Mouse (Mus musculus) Muller cell, postnatal 12 days (primary cell): ENCODE results near the gene Ndufs8.

Experiments used
- DNase-seq: peaks from one replicate; pipeline ENCODE4 v3.0.0-alpha.2; 2015; ENCODE audit errors: inconsistent ontology term

Gene Ndufs8

GRCm38 (mm10) chr19:3905261-3905969, 7.2 kb downstream of the Ndufs8 start:
- DNase-seq, result peak; percentile 58

DNA sequence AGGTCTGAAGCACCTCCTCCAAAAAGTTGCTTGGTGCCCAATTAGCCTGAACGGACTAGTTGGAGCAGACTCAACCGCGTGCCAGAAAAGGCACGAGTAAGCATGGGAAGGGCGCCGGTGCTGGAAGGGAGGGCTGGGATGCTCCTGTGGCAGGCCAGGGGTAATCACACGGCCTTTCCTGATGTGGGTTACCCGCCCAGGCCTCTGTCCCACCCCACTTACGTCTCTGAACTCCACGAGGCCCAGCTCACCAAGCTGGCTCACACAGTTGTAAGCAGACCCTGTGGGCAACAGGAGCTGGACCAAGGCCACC, 8.3 kb downstream of the Ndufs8 start:
- no peak for DNase-seq

GRCm38 (mm10) chr19:3903648-3904362, 8.8 kb downstream of the Ndufs8 start:
- DNase-seq, result no peak

GRCm38 (mm10) chr19:3902966-3903365, 9.6 kb downstream of the Ndufs8 start:
- no peak for DNase-seq

GRCm38 (mm10) chr19:3899618-3900017, 13.0 kb downstream of the Ndufs8 start:
- no peak for DNase-seq

- no peak for DNase-seq
Measured at GRCm38 (mm10) chr19:3898952-3899351, 13.6 kb downstream of the Ndufs8 start.

- DNase-seq, result no peak
Measured at GRCm38 (mm10) chr19:3897557-3897956, 15.0 kb downstream of the Ndufs8 start.

DNA sequence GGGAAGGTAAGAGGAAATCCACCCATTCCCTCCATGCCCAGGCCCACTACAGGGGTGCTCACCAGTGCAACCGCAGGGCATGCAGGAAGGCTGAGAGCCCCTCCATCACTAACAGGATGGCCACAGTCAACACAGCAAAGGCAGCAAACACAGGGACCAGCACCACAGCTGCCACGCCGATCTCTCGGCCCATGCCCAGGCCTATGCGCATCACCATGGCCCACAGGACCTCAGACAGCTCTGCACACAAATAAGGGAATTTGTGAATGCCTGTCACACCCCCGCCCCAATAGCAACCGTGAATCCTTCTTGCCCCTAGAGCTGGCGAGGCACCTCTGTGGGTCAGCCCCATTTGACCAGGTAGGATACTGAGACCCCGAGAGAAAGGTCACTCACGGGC, 16.4 kb downstream of the Ndufs8 start:
- DNase-seq, result no peak

GRCm38 (mm10) chr19:3895171-3895631, 17.4 kb downstream of the Ndufs8 start:
- peak; percentile 61 for DNase-seq

DNA sequence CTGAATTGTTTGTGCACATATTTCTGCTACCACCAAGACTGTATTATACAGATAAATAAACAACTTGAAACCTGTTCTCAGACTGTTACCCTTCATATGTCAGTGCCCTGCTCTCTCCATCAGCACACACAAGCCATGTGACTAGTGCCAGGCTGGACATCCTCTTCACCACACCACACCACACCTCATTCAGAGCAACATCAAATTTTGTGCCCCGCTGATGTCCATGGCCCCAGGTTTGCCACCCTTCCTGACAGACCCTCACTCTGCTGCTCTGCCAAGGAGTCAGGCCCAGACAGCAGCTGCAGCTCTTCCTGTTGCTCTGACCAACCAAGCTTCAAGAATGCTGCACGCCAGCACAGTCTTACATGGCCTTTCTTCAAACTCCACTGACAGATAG, 18.3 kb downstream of the Ndufs8 start:
- DNase-seq, result no peak

DNA sequence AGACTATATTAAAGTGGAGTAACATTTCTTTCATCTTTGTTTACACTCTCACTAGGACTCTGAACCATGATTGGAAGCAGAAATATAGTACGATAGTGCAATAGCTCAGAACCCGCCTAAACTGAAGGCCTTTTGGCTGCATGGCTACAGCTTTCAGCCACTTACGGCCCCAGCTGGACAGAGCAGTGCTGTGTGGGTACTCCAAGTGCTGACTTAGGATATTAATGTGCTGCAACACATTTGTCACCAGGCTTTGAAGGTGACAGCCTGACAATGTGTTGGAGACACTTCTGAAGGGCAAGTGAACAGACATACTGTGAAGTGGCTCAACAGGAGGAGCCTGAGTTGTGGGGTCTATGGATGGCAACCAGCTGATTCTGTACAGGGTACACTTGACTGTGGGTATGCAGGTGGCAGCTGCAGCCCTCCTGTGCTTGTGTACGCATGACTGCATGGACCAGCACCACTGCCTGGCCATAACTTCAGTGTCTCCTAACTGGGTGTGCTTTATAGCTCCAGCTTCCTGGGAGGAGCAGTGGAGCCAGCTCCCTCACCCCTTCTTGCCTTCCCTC, 18.9 kb downstream of the Ndufs8 start:
- DNase-seq, result no peak

- no peak for DNase-seq
Measured at GRCm38 (mm10) chr19:3890181-3890580, 22.4 kb downstream of the Ndufs8 start.

DNA sequence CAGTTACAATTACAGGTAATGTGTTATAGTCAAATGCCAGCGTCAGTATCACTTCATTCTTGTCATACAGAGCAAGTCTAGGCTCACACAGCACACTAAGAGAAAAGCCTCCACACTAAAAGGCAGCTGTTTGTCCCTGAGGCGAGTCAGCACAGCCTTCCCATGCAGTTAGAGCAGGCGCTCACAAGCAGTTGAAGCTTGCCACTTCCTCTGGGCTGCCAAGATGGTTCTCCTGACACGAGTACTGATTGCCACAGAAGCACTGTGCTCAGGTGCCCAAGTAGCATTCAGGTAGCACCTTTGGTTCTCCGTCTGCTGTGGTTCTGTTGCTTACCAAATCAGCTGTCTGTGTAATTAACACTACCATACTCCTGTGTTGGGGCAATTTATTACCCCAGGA, 23.5 kb downstream of the Ndufs8 start:
- DNase-seq, result no peak

- DNase-seq, result no peak
Measured at GRCm38 (mm10) chr19:3884325-3884990, 28.1 kb downstream of the Ndufs8 start.

DNA sequence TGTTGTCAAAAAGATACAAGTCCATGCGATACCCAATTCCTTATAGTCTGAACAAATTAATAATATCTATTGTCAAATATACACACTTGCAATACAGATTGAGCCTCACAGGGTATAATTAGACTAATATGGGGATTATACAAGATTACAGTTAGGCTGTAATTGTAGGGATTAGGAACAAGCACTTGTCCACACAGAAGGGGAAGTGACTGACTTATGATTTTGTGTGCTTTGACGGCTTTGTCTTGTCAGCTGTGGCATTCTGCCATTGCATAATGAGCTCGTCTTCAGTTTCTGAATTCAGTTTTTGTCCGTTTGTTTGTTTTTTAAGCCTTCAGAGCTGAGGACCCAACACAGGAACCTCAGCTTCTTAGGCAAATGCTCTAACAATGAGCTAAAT, 30.4 kb downstream of the Ndufs8 start:
- no peak for DNase-seq

DNA sequence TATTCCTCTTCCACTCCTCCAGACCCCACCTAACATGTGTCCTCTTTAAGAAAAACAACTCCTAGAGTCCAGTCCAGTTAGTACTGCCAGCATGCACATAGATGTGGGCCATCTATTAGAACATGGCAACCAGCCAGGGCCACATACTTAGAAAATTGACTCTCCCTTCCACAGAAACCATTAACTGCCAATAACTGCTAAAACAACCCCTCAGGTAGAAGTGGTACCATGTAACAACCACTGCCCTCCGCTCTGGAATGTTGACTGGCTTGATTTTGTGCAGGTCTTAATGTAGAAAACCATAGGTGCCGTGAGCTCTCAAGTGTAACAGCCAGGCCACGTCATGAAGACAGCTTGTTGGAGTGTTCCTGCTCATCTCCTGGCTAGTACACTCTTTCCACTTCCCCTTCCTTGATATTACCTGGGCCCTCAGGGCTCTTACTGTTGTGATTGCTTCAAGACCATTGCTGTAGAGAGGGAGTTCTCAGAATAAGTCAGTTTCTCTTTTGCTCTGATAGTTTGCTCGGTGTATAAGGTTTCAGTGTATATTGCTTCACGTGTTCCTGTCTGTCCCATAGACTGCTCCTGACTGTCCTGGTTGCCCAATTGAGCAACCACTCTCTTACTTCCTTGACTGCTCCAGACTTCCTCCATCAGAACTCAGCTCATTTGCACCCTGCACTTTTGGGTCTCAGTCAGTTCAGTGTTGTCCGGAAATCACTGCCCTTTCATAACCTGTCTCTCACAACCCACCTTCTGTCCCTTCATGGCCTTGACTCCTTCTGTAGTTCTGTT, 32.3 kb downstream of the Ndufs8 start:
- no peak for DNase-seq

DNA sequence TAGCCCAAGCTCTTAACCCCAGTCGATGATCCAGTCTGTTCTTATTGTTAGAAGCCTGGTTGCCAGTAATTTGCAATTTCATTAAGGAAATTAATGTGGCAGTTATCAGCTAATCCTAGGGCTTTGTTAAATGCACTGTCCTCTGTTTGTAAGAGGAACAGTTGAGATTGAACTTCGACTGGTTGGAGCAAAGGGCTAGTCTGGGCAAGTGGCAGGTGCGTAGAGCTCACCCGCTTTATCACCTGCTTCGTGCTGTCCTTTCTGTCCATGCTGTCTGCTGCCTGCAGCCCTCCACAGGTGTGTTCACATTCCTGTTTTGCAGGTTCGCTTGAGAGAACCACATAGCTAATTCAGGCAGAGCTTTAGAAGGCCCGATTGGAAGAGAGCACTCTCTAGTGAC, 37.5 kb downstream of the Ndufs8 start:
- no peak for DNase-seq

DNA sequence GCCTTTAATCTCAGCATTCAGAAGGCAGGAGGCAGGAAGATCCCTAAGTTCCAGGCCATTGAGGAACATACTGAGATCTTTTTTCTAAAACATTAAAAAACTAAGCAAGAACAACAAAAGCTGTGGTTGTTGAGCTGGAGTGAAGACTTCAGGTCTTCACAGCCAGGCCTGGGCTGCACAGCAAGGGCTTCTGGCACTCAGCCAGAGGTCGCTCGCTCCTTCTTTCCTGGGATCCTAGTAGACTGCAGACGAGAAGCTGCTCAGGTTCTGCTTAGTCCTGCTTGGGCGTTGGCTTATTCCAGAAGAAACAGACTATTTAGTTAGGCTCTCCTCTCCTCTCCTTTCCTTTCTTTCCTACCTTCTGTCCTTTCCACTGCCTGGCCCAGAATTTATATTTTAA, 40.2 kb downstream of the Ndufs8 start:
- DNase-seq, result no peak

DNA sequence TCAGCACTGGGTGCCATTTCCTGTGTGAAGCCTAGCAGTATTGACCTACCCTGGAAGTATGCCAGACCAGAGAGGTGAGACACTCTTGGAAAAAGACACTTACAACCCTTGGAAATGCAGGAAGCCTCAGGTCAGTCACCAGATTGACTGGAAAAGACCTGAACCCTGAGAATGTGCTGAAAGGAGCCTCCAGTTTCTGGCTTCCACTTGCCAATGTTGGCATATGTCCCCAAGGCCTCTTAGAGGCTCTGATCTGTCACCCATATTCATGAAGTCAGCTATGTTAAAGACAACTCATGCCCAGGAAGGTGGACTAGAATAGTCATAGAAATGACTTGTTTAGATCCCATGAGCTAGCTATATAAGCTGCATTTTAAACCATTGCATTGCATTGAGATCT, 41.1 kb downstream of the Ndufs8 start:
- DNase-seq, result no peak

- no peak for DNase-seq
Measured at GRCm38 (mm10) chr19:3868290-3868689, 44.3 kb downstream of the Ndufs8 start.

GRCm38 (mm10) chr19:3864960-3865359, 47.6 kb downstream of the Ndufs8 start:
- DNase-seq, result no peak

DNA sequence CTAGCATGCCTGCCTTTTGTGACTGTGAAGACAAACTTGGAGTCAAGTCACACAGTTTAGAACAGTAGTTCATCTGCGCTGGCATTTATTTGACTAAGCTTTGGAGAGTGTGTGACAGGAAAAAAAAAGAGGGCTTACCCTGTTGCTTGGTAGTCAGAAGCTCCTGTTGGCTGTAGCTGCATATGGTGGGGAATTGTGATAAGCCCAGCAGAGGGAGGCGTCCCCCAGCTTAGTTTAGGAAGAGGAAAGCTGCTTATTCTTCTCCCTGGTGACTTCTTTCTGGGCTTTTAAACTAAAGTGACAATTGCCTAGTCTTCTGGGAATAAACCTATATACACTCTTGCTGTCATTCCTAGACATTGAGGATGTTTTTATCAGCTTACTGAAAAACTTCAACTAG, 49.9 kb downstream of the Ndufs8 start:
- DNase-seq, result no peak
